Mouse (Mus musculus): ENCODE measurements around the gene Tnfaip1.

Gene Tnfaip1

DNA sequence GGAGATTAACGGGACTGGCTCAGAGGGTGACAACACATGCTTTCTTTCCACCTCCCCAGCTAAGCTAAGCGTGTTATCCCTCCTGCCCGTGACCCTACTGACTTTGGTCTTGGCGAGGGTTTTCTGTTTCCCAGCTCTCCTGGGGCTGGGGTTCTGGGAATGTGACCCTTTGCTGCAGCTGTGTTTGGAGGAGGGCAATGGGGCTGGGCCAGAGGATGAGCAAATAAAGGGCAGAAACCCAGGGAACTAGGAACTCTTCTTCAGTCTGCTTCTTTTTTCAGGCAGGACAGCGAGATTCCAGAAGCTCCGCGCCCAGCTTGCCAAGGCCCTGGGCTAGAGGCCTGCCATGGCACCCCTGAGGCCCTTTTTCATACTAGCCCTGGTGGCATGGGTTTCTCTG is 37.1 kb downstream of the Tnfaip1 start, which contains the start of gene Vtn:
Vtn (plus strand) TSS at position 88 of the 400 bp plus-strand sequence.
- DNase-seq: no peak

GRCm38 (mm10) chr11:78497544-78498522 is 38.3 kb downstream of the Tnfaip1 start, which contains the start of gene Sarm1:
Gene Sarm1 (minus strand): TSS chr11:78497754.
- peak; percentile 99 for DNase-seq

- DNase-seq: peak; percentile 17 to 46
Measured at GRCm38 (mm10) chr11:78497071-78497541, 39.0 kb downstream of the Tnfaip1 start.

GRCm38 (mm10) chr11:78495904-78496303 is 40.2 kb downstream of the Tnfaip1 start:
- DNase-seq: no peak

DNA sequence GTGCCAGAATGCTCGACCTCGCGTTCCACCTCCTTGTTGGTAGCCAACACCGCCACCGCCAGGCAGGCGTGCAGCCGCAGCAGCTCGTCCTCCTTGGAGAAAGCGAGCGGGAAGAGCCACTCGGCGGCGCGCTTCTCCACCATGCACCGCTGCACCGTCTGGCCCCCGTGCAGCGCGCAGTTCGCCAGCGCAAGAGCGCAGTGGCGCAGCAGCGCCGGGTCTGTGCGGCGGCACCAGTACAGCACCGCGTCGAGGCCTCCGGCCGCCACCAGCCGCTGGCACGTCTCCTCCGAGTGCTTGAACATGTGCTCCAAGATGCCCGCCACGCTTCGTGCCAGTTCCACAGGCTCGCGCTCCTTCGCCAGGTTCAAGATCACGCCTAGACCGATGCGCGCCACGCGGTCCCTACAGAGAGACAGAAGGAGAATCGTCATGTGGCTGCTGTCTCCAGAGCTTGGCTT is 45.3 kb downstream of the Tnfaip1 start:
- DNase-seq: peak in 1 of 2 experiments; percentile 33

GRCm38 (mm10) chr11:78488168-78488567 is 48.0 kb downstream of the Tnfaip1 start:
- peak; percentile 48 to 59 for DNase-seq

DNA sequence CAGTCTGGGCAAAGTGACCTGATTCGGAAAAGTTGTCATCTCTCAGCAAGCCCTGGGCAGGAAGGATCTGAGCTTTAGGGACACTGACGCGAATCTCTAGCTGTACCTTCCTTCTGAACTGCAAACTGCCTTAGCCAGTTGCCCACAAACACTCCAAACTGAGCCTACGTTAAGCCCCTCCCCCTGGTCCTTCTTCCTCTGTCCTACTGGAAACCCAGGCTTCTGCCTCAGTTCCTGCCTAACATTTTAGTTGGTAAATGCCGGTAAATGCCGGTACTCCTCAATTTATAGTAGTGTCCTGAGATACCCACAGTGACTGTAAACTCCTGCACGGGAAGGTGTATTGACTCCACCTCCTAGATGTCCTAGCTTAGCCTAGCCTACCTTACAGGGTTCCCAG is 52.5 kb downstream of the Tnfaip1 start:
- no peak for DNase-seq

DNA sequence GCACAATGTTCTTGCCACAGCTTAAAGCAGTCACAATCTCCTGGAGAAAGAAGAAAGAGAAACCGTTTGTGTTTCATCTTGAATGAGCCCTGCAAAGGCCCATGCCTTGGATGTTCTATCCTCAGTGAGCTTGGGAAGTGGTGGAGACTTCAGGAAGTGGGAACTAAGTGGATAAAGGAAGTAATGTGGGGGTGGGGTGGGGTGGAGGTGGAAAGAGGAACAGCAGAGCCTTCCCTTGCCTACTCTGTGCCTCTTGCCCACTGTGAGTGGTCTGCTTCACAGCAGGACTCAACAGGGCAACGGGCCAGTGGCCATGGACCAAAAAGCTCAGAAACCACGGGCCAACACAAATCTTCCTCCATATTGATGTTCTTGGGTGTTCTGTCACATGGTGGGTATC is 60.8 kb downstream of the Tnfaip1 start:
- DNase-seq: no peak
